Mouse (Mus musculus) hindbrain, embryonic 11.5 days (tissue): ENCODE measurements at regions not wholly inside any gene's neighbourhood (a gene's known extent, or its start where the extent isn't known, plus 50 kb on each side); places are given as distances from the start of the nearest gene placed in this dataset.

Source experiments
- ATAC-seq: fragments of 200-750 bp; cut with Nextera tagmentation; 2 replicates; pipeline ENCODE4 v1.8.0; 2017; ENCODE audit warnings: mild to moderate bottlenecking, moderate TSS enrichment, moderate library complexity; ENCODE audit not compliant: low FRiP score
- DNase-seq: peaks from one replicate; pipeline ENCODE4 v3.0.0-alpha.2; 2015; ENCODE audit warnings: low spot score
- H3K27ac ChIP-seq: fragments of 300-500 bp; sonication (generic); 2 replicates; pipeline ENCODE4 v1.5.1; 2014; ENCODE audit warnings: mild to moderate bottlenecking, low read depth, low read length
- H3K27me3 ChIP-seq: fragments of 300-500 bp; sonication (generic); 2 replicates; pipeline ENCODE4 v1.6.1; 2014; ENCODE audit warnings: mild to moderate bottlenecking, low read length, moderate library complexity, mixed read lengths; ENCODE audit not compliant: control insufficient read depth, insufficient read depth
- H3K36me3 ChIP-seq: fragments of 300-500 bp; sonication (generic); 2 replicates; pipeline ENCODE4 v1.6.1; 2014; ENCODE audit warnings: mild to moderate bottlenecking, low read length, moderate library complexity, mixed read lengths; ENCODE audit not compliant: control insufficient read depth, insufficient read depth
- H3K4me1 ChIP-seq: fragments of 300-500 bp; sonication (generic); replicated peaks from 2 replicates; pipeline ENCODE4 v1.6.1; 2014; ENCODE audit warnings: low read length, mixed read lengths; ENCODE audit not compliant: control insufficient read depth, insufficient read depth
- H3K4me2 ChIP-seq: fragments of 300-500 bp; sonication (generic); replicated peaks from 2 replicates; pipeline ENCODE4 v1.6.1; 2014; ENCODE audit warnings: mild to moderate bottlenecking, low read depth, low read length
- H3K4me3 ChIP-seq: fragments of 300-500 bp; sonication (generic); 2 replicates; pipeline ENCODE4 v1.5.1; 2014; ENCODE audit warnings: low read depth, low read length
- H3K9ac ChIP-seq: fragments of 300-500 bp; sonication (generic); 2 replicates; pipeline ENCODE4 v1.6.1; 2014; ENCODE audit warnings: low read depth, low read length
- H3K9me3 ChIP-seq: fragments of 300-500 bp; sonication (generic); 2 replicates; pipeline ENCODE4 v1.6.1; 2016; ENCODE audit warnings: low read length; ENCODE audit not compliant: control insufficient read depth
- WGBS: fragments of 180-500 bp; shearing (Covaris S2); extraction: QIAGEN DNeasy Blood & Tissue Kit; methylation state at CpG from one replicate; pipeline ENCODE4 v1.1.7; 2014; 5-methylcytosine and 5-hydroxymethylcytosine counted together

GRCm38 (mm10) chr4:125289709-125290108 lies 162.1 kb upstream of the Zc3h12a start:
- Histone ChIP-seq H3K4me2 (no peak overlapping the region), H3K27ac (no peak overlapping the region), H3K4me1 (no peaks in the 10 kb centered on the region), H3K9me3 (no peaks in the 10 kb centered on the region), H3K36me3 (no peaks in the 10 kb centered on the region), H3K27me3 (no peaks in the 10 kb centered on the region), H3K4me3 (no peak overlapping the region), H3K9ac (no peak overlapping the region)
- no peak for DNase-seq
- WGBS, result 24% methylated on average over 1 of the region's 1 CpGs
- no peak for ATAC-seq

- Histone ChIP-seq H3K27ac (no peak overlapping the region), H3K9ac (no peak overlapping the region), H3K9me3 (no peaks in the 10 kb centered on the region), H3K4me1 (no peaks in the 10 kb centered on the region), H3K36me3 (no peaks in the 10 kb centered on the region), H3K27me3 (no peaks in the 10 kb centered on the region), H3K4me2 (no peak overlapping the region), H3K4me3 (no peak overlapping the region)
- 47% methylated on average over 6 of the region's 6 CpGs for WGBS
- DNase-seq (no peak), ATAC-seq (no peak; the same call in 1 of the 2 replicates)
Observed at GRCm38 (mm10) chr4:125289031-125289449, 161.4 kb upstream of the Zc3h12a start.

GRCm38 (mm10) chr4:125282974-125283319 lies 155.3 kb upstream of the Zc3h12a start:
- Histone ChIP-seq H3K4me2 (peak overlapping the region; percentile 28; the same call in 1 of the 2 replicates), H3K9ac (no peak overlapping the region), H3K4me3 (no peak overlapping the region), H3K9me3 (no peaks in the 10 kb centered on the region), H3K4me1 (no peaks in the 10 kb centered on the region), H3K27ac (0 out of 2 replicates have a peak overlapping the region, but pooled peaks have one; percentile 3), H3K27me3 (no peaks in the 10 kb centered on the region; the same call in 1 of the 2 replicates), H3K36me3 (no peaks in the 10 kb centered on the region)
- ATAC-seq (peak; percentile 62), DNase-seq (no peak)
- 27% methylated on average over 8 of the region's 8 CpGs for WGBS

GRCm38 (mm10) chr4:125282154-125282973 lies 154.7 kb upstream of the Zc3h12a start:
- no peaks in the 10 kb centered on the region; the same call in 1 of the 2 replicates for H3K27me3 ChIP-seq
- peak overlapping the region; percentile 28 for H3K4me2 ChIP-seq
- H3K9ac ChIP-seq, result peak overlapping the region; percentile 27; the same call in 1 of the 2 replicates
- H3K27ac ChIP-seq, result peak overlapping the region; percentile 3; the same call in 1 of the 2 replicates
- DNase-seq (peak; percentile 84), ATAC-seq (peak; percentile 92)
- H3K4me1 ChIP-seq, result no peaks in the 10 kb centered on the region
- H3K4me3 ChIP-seq, result no peak overlapping the region
- no peaks in the 10 kb centered on the region for H3K36me3 ChIP-seq
- H3K9me3 ChIP-seq, result no peaks in the 10 kb centered on the region
- WGBS, result 13% methylated on average over 20 of the region's 21 CpGs

- Histone ChIP-seq H3K4me3 (no peak overlapping the region), H3K27me3 (peaks cover 6% of the 10 kb centered on the region; the same call in 1 of the 2 replicates), H3K4me2 (no peak overlapping the region), H3K36me3 (no peaks in the 10 kb centered on the region), H3K9me3 (no peaks in the 10 kb centered on the region), H3K9ac (no peak overlapping the region), H3K27ac (no peak overlapping the region; the same call in 1 of the 2 replicates), H3K4me1 (0 out of 2 replicates have a peak, but pooled peaks cover 4% of the 10 kb centered on the region)
- WGBS, result 55% methylated on average over 7 of the region's 7 CpGs
- DNase-seq (no peak), ATAC-seq (no peak)
Observed at GRCm38 (mm10) chr4:125279165-125279564, 151.5 kb upstream of the Zc3h12a start.

GRCm38 (mm10) chr4:125276861-125277260 lies 149.2 kb upstream of the Zc3h12a start:
- Histone ChIP-seq H3K36me3 (no peaks in the 10 kb centered on the region), H3K9me3 (no peaks in the 10 kb centered on the region), H3K9ac (no peak overlapping the region), H3K27me3 (peaks cover 6% of the 10 kb centered on the region; the same call in 1 of the 2 replicates), H3K4me2 (no peak overlapping the region), H3K4me3 (no peak overlapping the region), H3K4me1 (0 out of 2 replicates have a peak, but pooled peaks cover 4% of the 10 kb centered on the region), H3K27ac (no peak overlapping the region)
- WGBS, result 76% methylated on average over 6 of the region's 6 CpGs
- no peak for DNase-seq
- no peak for ATAC-seq

- DNase-seq (no peak), ATAC-seq (no peak)
- Histone ChIP-seq H3K27ac (no peak overlapping the region), H3K4me2 (no peak overlapping the region), H3K9ac (no peak overlapping the region), H3K27me3 (peaks cover 6% of the 10 kb centered on the region; the same call in 1 of the 2 replicates), H3K9me3 (no peaks in the 10 kb centered on the region), H3K4me1 (0 out of 2 replicates have a peak, but pooled peaks cover 4% of the 10 kb centered on the region), H3K4me3 (no peak overlapping the region), H3K36me3 (no peaks in the 10 kb centered on the region)
- 2% methylated on average over 13 of the region's 13 CpGs for WGBS
Observed at GRCm38 (mm10) chr4:125275259-125275658, 147.6 kb upstream of the Zc3h12a start.

GRCm38 (mm10) chr4:125270951-125271350 lies 143.3 kb upstream of the Zc3h12a start:
- Histone ChIP-seq H3K4me2 (no peak overlapping the region), H3K9me3 (no peaks in the 10 kb centered on the region), H3K27me3 (peaks cover 4% of the 10 kb centered on the region; the same call in 1 of the 2 replicates), H3K27ac (no peak overlapping the region), H3K4me3 (no peak overlapping the region), H3K4me1 (0 out of 2 replicates have a peak, but pooled peaks cover 4% of the 10 kb centered on the region), H3K36me3 (no peaks in the 10 kb centered on the region), H3K9ac (no peak overlapping the region)
- ATAC-seq (no peak), DNase-seq (no peak)
- WGBS, result 74% methylated on average over 14 of the region's 14 CpGs

- Histone ChIP-seq H3K36me3 (no peaks in the 10 kb centered on the region), H3K4me2 (no peak overlapping the region), H3K9me3 (no peaks in the 10 kb centered on the region), H3K9ac (no peak overlapping the region), H3K27me3 (no peaks in the 10 kb centered on the region), H3K4me1 (no peaks in the 10 kb centered on the region), H3K27ac (no peak overlapping the region), H3K4me3 (no peak overlapping the region)
- ATAC-seq, result no peak
- no peak for DNase-seq
- 80% methylated on average over 1 of the region's 1 CpGs for whole genome bisulfite sequencing
Observed at GRCm38 (mm10) chr4:125266212-125266611, 138.6 kb upstream of the Zc3h12a start.
